Mouse (Mus musculus): ENCODE results near the gene Fitm2. TPM values are rescaled to one million over a fixed set of nuclear protein-coding genes. Genes with fewer than 3 reads are reported as not detected.

The Fitm2 gene
- total and polyA plus RNA-seq, 2 experiments, result 19.5 to 19.8 TPM

GRCm38 (mm10) chr2:163443543-163443942, 28.9 kb downstream of the Fitm2 start:
- Histone ChIP-seq H3K79me2 (ENCODE audit: control insufficient read depth, insufficient read depth, low read length) (no peaks in the 10 kb centered on the region), H3K4me1 (ENCODE audit: control insufficient read depth, insufficient read depth, low read length) (no peaks in the 10 kb centered on the region), H3K27me3 (ENCODE audit: control insufficient read depth, insufficient read depth, low read length) (peaks cover under 1% of the 10 kb centered on the region; the same call in 1 of the 2 replicates), H3K27ac (replicated peaks; ENCODE audit: insufficient read depth, low read depth, low read length) (no peak overlapping the region), H3K9ac (ENCODE audit: low read depth, low read length) (no peak overlapping the region), H3K4me3 (ENCODE audit: insufficient read depth, low read depth, low read length) (no peak overlapping the region), H3K36me3 (ENCODE audit: control insufficient read depth, insufficient read depth, low read length) (no peaks in the 10 kb centered on the region)
- TF ChIP-seq POLR2A (IDR thresholded peaks at IDR 0.05; ENCODE audit: extremely low read depth, insufficient read depth, low read length) (no peak), CTCF (IDR thresholded peaks at IDR 0.05; ENCODE audit: low read depth, low read length) (no peak)
- 70% methylated on average over 6 of the region's 6 CpGs for WGBS
- no peak for DNase-seq (ENCODE audit: extremely low read depth, low read depth, low spot score)

GRCm38 (mm10) chr2:163439488-163439887, 32.9 kb downstream of the Fitm2 start:
- no peaks in the 10 kb centered on the region for H3K79me2 ChIP-seq (ENCODE audit: control insufficient read depth, insufficient read depth, low read length)
- H3K4me3 ChIP-seq (ENCODE audit: insufficient read depth, low read depth, low read length), result no peak overlapping the region
- no peaks in the 10 kb centered on the region for H3K4me1 ChIP-seq (ENCODE audit: control insufficient read depth, insufficient read depth, low read length)
- TF ChIP-seq POLR2A (IDR thresholded peaks at IDR 0.05; ENCODE audit: extremely low read depth, insufficient read depth, low read length), result no peak
- no peak for TF ChIP-seq CTCF (IDR thresholded peaks at IDR 0.05; ENCODE audit: low read depth, low read length)
- H3K27me3 ChIP-seq (ENCODE audit: control insufficient read depth, insufficient read depth, low read length), result peaks cover 5% of the 10 kb centered on the region; the same call in 1 of the 2 replicates
- no peak overlapping the region for H3K9ac ChIP-seq (ENCODE audit: low read depth, low read length)
- no peak overlapping the region for H3K27ac ChIP-seq (replicated peaks; ENCODE audit: insufficient read depth, low read depth, low read length)
- H3K36me3 ChIP-seq (ENCODE audit: control insufficient read depth, insufficient read depth, low read length), result no peaks in the 10 kb centered on the region
- WGBS, result 39% methylated on average over 1 of the region's 1 CpGs
- no peak for DNase-seq (ENCODE audit: extremely low read depth, low read depth, low spot score)

GRCm38 (mm10) chr2:163438619-163439451, 33.6 kb downstream of the Fitm2 start:
- WGBS, result 9% methylated on average over 30 of the region's 30 CpGs
- Histone ChIP-seq H3K79me2 (ENCODE audit: control insufficient read depth, insufficient read depth, low read length) (no peaks in the 10 kb centered on the region), H3K4me3 (ENCODE audit: insufficient read depth, low read depth, low read length) (no peak overlapping the region; the same call in 1 of the 2 replicates), H3K36me3 (ENCODE audit: control insufficient read depth, insufficient read depth, low read length) (no peaks in the 10 kb centered on the region), H3K4me1 (ENCODE audit: control insufficient read depth, insufficient read depth, low read length) (no peaks in the 10 kb centered on the region), H3K9ac (ENCODE audit: low read depth, low read length) (no peak overlapping the region), H3K27me3 (ENCODE audit: control insufficient read depth, insufficient read depth, low read length) (peaks cover 5% of the 10 kb centered on the region; the same call in 1 of the 2 replicates), H3K27ac (replicated peaks; ENCODE audit: insufficient read depth, low read depth, low read length) (no peak overlapping the region)
- TF ChIP-seq CTCF (IDR thresholded peaks at IDR 0.05; ENCODE audit: low read depth, low read length) (no peak), POLR2A (IDR thresholded peaks at IDR 0.05; ENCODE audit: extremely low read depth, insufficient read depth, low read length) (no peak)
- DNase-seq (ENCODE audit: extremely low read depth, low read depth, low spot score), result no peak

GRCm38 (mm10) chr2:163438246-163438618, 34.2 kb downstream of the Fitm2 start, which contains the start of gene Gdap1l1:
TSS of gene Gdap1l1 (plus strand) at chr2:163438476.
- TF ChIP-seq CTCF (IDR thresholded peaks at IDR 0.05; ENCODE audit: low read depth, low read length), result no peak
- no peak for TF ChIP-seq POLR2A (IDR thresholded peaks at IDR 0.05; ENCODE audit: extremely low read depth, insufficient read depth, low read length)
- Histone ChIP-seq H3K4me3 (ENCODE audit: insufficient read depth, low read depth, low read length) (no peak within 1 kb of the TSS; the same call in 1 of the 2 replicates), H3K27ac (replicated peaks; ENCODE audit: insufficient read depth, low read depth, low read length) (no peak within 1 kb of the TSS), H3K79me2 (ENCODE audit: control insufficient read depth, insufficient read depth, low read length) (no peaks in the 10 kb centered on the region), H3K36me3 (ENCODE audit: control insufficient read depth, insufficient read depth, low read length) (no peaks in the 10 kb centered on the region), H3K27me3 (ENCODE audit: control insufficient read depth, insufficient read depth, low read length) (peaks cover 5% of the 10 kb centered on the region; the same call in 1 of the 2 replicates), H3K9ac (ENCODE audit: low read depth, low read length) (no peak within 1 kb of the TSS), H3K4me1 (ENCODE audit: control insufficient read depth, insufficient read depth, low read length) (no peaks in the 10 kb centered on the region)
- DNase-seq (ENCODE audit: extremely low read depth, low read depth, low spot score), result no peak
- WGBS, result 8% methylated on average over 18 of the region's 18 CpGs

GRCm38 (mm10) chr2:163437800-163438199, 34.6 kb downstream of the Fitm2 start:
- no peaks in the 10 kb centered on the region for H3K4me1 ChIP-seq (ENCODE audit: control insufficient read depth, insufficient read depth, low read length)
- H3K27ac ChIP-seq (replicated peaks; ENCODE audit: insufficient read depth, low read depth, low read length), result no peak overlapping the region
- no peak overlapping the region for H3K4me3 ChIP-seq (ENCODE audit: insufficient read depth, low read depth, low read length)
- no peak for DNase-seq (ENCODE audit: extremely low read depth, low read depth, low spot score)
- H3K36me3 ChIP-seq (ENCODE audit: control insufficient read depth, insufficient read depth, low read length), result no peaks in the 10 kb centered on the region
- H3K79me2 ChIP-seq (ENCODE audit: control insufficient read depth, insufficient read depth, low read length), result no peaks in the 10 kb centered on the region
- no peak overlapping the region for H3K9ac ChIP-seq (ENCODE audit: low read depth, low read length)
- peaks cover 5% of the 10 kb centered on the region; the same call in 1 of the 2 replicates for H3K27me3 ChIP-seq (ENCODE audit: control insufficient read depth, insufficient read depth, low read length)
- TF ChIP-seq CTCF (IDR thresholded peaks at IDR 0.05; ENCODE audit: low read depth, low read length), result no peak
- TF ChIP-seq POLR2A (IDR thresholded peaks at IDR 0.05; ENCODE audit: extremely low read depth, insufficient read depth, low read length), result no peak
- 60% methylated on average over 4 of the region's 4 CpGs for WGBS

GRCm38 (mm10) chr2:163433971-163434370, 38.5 kb downstream of the Fitm2 start:
- Histone ChIP-seq H3K27ac (replicated peaks; ENCODE audit: insufficient read depth, low read depth, low read length) (no peak overlapping the region), H3K36me3 (ENCODE audit: control insufficient read depth, insufficient read depth, low read length) (no peaks in the 10 kb centered on the region), H3K9ac (ENCODE audit: low read depth, low read length) (no peak overlapping the region), H3K79me2 (ENCODE audit: control insufficient read depth, insufficient read depth, low read length) (no peaks in the 10 kb centered on the region), H3K4me1 (ENCODE audit: control insufficient read depth, insufficient read depth, low read length) (no peaks in the 10 kb centered on the region), H3K4me3 (ENCODE audit: insufficient read depth, low read depth, low read length) (no peak overlapping the region), H3K27me3 (ENCODE audit: control insufficient read depth, insufficient read depth, low read length) (peaks cover 5% of the 10 kb centered on the region; the same call in 1 of the 2 replicates)
- DNase-seq (ENCODE audit: extremely low read depth, low read depth, low spot score), result no peak
- 34% methylated on average over 4 of the region's 4 CpGs for WGBS
- TF ChIP-seq CTCF (IDR thresholded peaks at IDR 0.05; ENCODE audit: low read depth, low read length), result no peak
- no peak for TF ChIP-seq POLR2A (IDR thresholded peaks at IDR 0.05; ENCODE audit: extremely low read depth, insufficient read depth, low read length)

All from liver, adult 2 months (tissue).